Mouse (Mus musculus) midbrain, embryonic 15.5 days (tissue): Measurements from ENCODE around the gene Ntm. TPM values are rescaled to one million over a fixed set of nuclear protein-coding genes. Genes with fewer than 3 reads are reported as not detected.

Experiments used
- ATAC-seq: fragments of 200-750 bp; cut with Nextera tagmentation; replicated peaks from 2 replicates; pipeline ENCODE4 v1.8.0; 2017; ENCODE audit warnings: moderate TSS enrichment
- H3K27ac ChIP-seq: fragments of 300-500 bp; sonication (generic); 2 replicates; pipeline ENCODE4 v1.5.1; 2015; ENCODE audit warnings: mild to moderate bottlenecking, inconsistent platforms
- H3K27me3 ChIP-seq: fragments of 300-500 bp; sonication (generic); replicated peaks from 2 replicates; pipeline ENCODE4 v1.6.1; 2015; ENCODE audit warnings: inconsistent platforms
- H3K36me3 ChIP-seq: fragments of 300-500 bp; sonication (generic); replicated peaks from 2 replicates; pipeline ENCODE4 v1.6.1; 2015; ENCODE audit warnings: inconsistent platforms
- H3K4me1 ChIP-seq: fragments of 300-500 bp; sonication (generic); 2 replicates; pipeline ENCODE4 v1.6.1; 2015; ENCODE audit warnings: inconsistent platforms
- H3K4me2 ChIP-seq: fragments of 300-500 bp; sonication (generic); 2 replicates; pipeline ENCODE4 v1.6.1; 2015; ENCODE audit warnings: inconsistent platforms, mild to moderate bottlenecking, moderate library complexity
- H3K4me3 ChIP-seq: fragments of 300-500 bp; sonication (generic); 2 replicates; pipeline ENCODE4 v1.5.1; 2015; ENCODE audit warnings: mild to moderate bottlenecking, inconsistent platforms
- H3K9ac ChIP-seq: fragments of 300-500 bp; sonication (generic); 2 replicates; pipeline ENCODE4 v1.6.1; 2015; ENCODE audit warnings: mild to moderate bottlenecking, inconsistent platforms
- H3K9me3 ChIP-seq: fragments of 300-500 bp; sonication (generic); 2 replicates; pipeline ENCODE4 v1.6.1; 2016; ENCODE audit warnings: inconsistent platforms
- WGBS: fragments of 180-500 bp; shearing (Covaris S2); methylation state at CpG from one replicate; pipeline ENCODE4 v1.1.7; 2015; ENCODE audit warnings: mixed read lengths; 5-methylcytosine and 5-hydroxymethylcytosine counted together
- polyA plus RNA-seq: library from polyadenylated mRNA; unstranded; fragments of >200 nt; fragmentation: Nextera tagmentation; extraction: Ambion mirVana; gene quantifications from 2 replicates; pipeline ENCODE4 v1.2.1, GENCODE M21; 2015

Gene Ntm
- polyA plus RNA-seq, 1 experiment from 2014 or later, result 246 TPM

- peaks cover 25% of the 10 kb centered on the region for H3K4me1 ChIP-seq
- WGBS, result 9% methylated on average over 20 of the region's 20 CpGs
- peak overlapping the region; percentile 11 for H3K4me3 ChIP-seq
- peak overlapping the region; percentile 8; the same call in 1 of the 2 replicates for H3K9ac ChIP-seq
- H3K4me2 ChIP-seq, result peak overlapping the region; percentile 46
- H3K36me3 ChIP-seq, result no peaks in the 10 kb centered on the region
- no peaks in the 10 kb centered on the region for H3K27me3 ChIP-seq
- no peaks in the 10 kb centered on the region for H3K9me3 ChIP-seq
- peak overlapping the region; percentile 34 for H3K27ac ChIP-seq
- ATAC-seq, result no peak
Observed at GRCm38 (mm10) chr9:29943209-29944070, 19.5 kb downstream of the Ntm start.

DNA sequence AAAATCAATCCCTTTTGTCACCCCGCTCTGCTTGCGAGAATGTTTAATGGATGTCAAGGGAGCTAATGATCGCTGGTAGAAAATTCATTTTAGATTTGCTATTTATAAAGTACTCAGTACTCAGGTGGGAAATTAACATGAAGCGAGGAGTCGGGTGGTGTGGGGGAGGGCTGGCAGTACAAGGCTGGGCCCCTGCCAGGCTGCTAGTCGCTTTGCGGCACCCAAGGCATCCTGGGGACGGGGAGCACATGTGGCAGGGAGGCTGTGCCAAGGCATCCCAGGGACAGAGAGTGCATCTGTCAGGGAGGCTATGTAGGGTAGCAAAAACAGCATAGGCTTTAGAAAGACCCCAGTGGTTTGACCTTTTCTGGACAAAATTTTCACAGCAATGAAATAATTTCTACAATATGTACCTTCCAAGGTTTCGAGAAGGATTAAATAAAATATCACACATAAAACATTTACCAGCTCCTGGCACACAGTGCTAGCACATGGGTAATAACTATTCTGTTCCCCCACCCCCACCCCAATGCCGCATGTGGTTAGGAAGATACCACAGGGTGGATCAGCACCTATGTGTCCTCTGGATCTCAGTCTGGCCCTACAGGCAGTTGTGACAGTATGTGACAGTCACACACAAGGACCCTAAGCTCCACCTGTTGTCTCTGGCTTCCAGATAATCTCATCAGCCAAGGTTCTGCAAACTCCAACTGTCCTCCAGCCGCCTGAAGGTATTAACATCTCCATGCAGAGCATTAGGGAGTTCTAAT, 20.6 kb downstream of the Ntm start:
- Histone ChIP-seq H3K36me3 (no peaks in the 10 kb centered on the region), H3K4me3 (no peak overlapping the region), H3K27me3 (no peaks in the 10 kb centered on the region), H3K4me2 (no peak overlapping the region), H3K9ac (no peak overlapping the region), H3K27ac (no peak overlapping the region), H3K4me1 (peaks cover 29% of the 10 kb centered on the region), H3K9me3 (no peaks in the 10 kb centered on the region)
- 42% methylated on average over 11 of the region's 11 CpGs for WGBS
- ATAC-seq, result peak; percentile 32; the same call in 1 of the 2 replicates

- no peaks in the 10 kb centered on the region for H3K27me3 ChIP-seq
- H3K9me3 ChIP-seq, result no peaks in the 10 kb centered on the region
- ATAC-seq, result no peak
- H3K4me3 ChIP-seq, result no peak overlapping the region
- 0 out of 2 replicates have a peak overlapping the region, but pooled peaks have one; percentile 34 for H3K27ac ChIP-seq
- 39% methylated on average over 16 of the region's 16 CpGs for WGBS
- H3K9ac ChIP-seq, result no peak overlapping the region
- no peaks in the 10 kb centered on the region for H3K36me3 ChIP-seq
- no peak overlapping the region for H3K4me2 ChIP-seq
- H3K4me1 ChIP-seq, result peaks cover 29% of the 10 kb centered on the region
Observed at GRCm38 (mm10) chr9:29939517-29940034, 23.4 kb downstream of the Ntm start.

- Histone ChIP-seq H3K36me3 (no peaks in the 10 kb centered on the region), H3K9me3 (no peaks in the 10 kb centered on the region), H3K4me1 (peaks cover 7% of the 10 kb centered on the region), H3K4me3 (no peak overlapping the region), H3K9ac (no peak overlapping the region), H3K27me3 (no peaks in the 10 kb centered on the region), H3K27ac (no peak overlapping the region), H3K4me2 (no peak overlapping the region)
- ATAC-seq, result no peak
- WGBS, result 89% methylated on average over 4 of the region's 4 CpGs
Observed at GRCm38 (mm10) chr9:29928796-29929195, 34.1 kb downstream of the Ntm start.

- ATAC-seq, result no peak
- 76% methylated on average over 3 of the region's 3 CpGs for WGBS
Observed at GRCm38 (mm10) chr9:29925382-29925781, 37.6 kb downstream of the Ntm start.

GRCm38 (mm10) chr9:29898406-29899054, 64.4 kb downstream of the Ntm start:
- Histone ChIP-seq H3K36me3 (no peaks in the 10 kb centered on the region), H3K4me1 (peaks cover 15% of the 10 kb centered on the region), H3K27me3 (no peaks in the 10 kb centered on the region), H3K9ac (no peak overlapping the region), H3K27ac (peak overlapping the region; percentile 45; the same call in 1 of the 2 replicates), H3K4me2 (no peak overlapping the region), H3K4me3 (no peak overlapping the region), H3K9me3 (no peaks in the 10 kb centered on the region)
- no peak for ATAC-seq
- 64% methylated on average over 9 of the region's 9 CpGs for whole genome bisulfite sequencing

More at GRCm38 (mm10) chr9:29925382-29925781, 37.6 kb downstream of the Ntm start:
- Histone ChIP-seq H3K4me1 (peaks cover 23% of the 10 kb centered on the region), H3K27me3 (no peaks in the 10 kb centered on the region), H3K36me3 (no peaks in the 10 kb centered on the region), H3K9me3 (no peaks in the 10 kb centered on the region), H3K4me3 (no peak overlapping the region), H3K27ac (no peak overlapping the region), H3K4me2 (no peak overlapping the region), H3K9ac (no peak overlapping the region)

DNA sequence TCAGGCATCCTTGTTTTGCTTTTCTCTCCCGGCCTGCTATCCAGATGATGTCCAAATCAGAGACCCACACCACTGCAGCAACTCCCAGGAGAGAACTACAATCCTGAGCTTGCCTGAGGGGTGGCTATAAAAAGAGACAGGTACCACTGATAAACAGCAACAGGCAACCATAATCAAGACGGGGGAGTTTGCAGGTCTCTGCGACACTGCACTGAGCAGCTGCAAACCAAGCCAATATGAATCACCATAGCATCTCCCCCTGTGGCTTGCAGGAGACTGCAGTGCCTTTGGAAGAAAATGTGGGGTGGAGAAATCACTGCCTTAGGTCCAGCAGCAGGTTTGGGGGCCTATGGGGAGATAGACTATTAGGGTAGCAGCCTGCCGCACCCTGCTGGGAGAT, 65.5 kb downstream of the Ntm start:
- 0 out of 2 replicates have a peak, but pooled peaks have one; percentile 24 for ATAC-seq
- H3K27ac ChIP-seq, result no peak overlapping the region
- no peak overlapping the region for H3K9ac ChIP-seq
- H3K27me3 ChIP-seq, result no peaks in the 10 kb centered on the region
- H3K36me3 ChIP-seq, result no peaks in the 10 kb centered on the region
- H3K4me2 ChIP-seq, result no peak overlapping the region
- peaks cover 15% of the 10 kb centered on the region for H3K4me1 ChIP-seq
- H3K9me3 ChIP-seq, result no peaks in the 10 kb centered on the region
- 54% methylated on average over 4 of the region's 4 CpGs for WGBS
- H3K4me3 ChIP-seq, result no peak overlapping the region

GRCm38 (mm10) chr9:29892792-29893191, 70.1 kb downstream of the Ntm start:
- Histone ChIP-seq H3K36me3 (no peaks in the 10 kb centered on the region), H3K9ac (no peak overlapping the region), H3K4me1 (peaks cover 6% of the 10 kb centered on the region), H3K4me2 (no peak overlapping the region), H3K4me3 (no peak overlapping the region), H3K9me3 (no peaks in the 10 kb centered on the region), H3K27ac (no peak overlapping the region), H3K27me3 (no peaks in the 10 kb centered on the region)
- WGBS, result 76% methylated on average over 5 of the region's 5 CpGs
- ATAC-seq, result no peak

DNA sequence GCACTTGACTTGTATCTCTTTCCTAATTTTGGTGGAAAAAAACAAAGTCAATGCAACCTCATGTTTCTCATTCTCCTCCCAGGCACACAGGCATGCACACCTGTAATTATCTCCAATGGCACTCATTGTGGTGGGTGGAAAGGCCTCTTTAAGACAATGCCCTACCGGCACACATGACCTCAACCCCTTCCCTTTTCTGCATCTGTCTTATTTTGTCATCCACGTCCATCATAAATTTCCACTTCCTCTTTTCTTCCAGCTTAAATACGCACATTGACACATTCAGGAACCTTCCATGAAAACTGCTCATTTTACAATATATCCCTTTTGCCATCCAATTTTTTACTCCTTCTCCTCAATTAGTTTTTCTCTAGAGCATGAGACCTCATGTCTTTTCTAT, 74.2 kb downstream of the Ntm start:
- 91% methylated on average over 3 of the region's 3 CpGs for WGBS
- H3K27me3 ChIP-seq, result no peaks in the 10 kb centered on the region
- H3K4me2 ChIP-seq, result no peak overlapping the region
- no peak for ATAC-seq
- H3K36me3 ChIP-seq, result no peaks in the 10 kb centered on the region
- H3K27ac ChIP-seq, result no peak overlapping the region
- H3K9me3 ChIP-seq, result no peaks in the 10 kb centered on the region
- H3K4me1 ChIP-seq, result no peaks in the 10 kb centered on the region
- H3K9ac ChIP-seq, result no peak overlapping the region
- H3K4me3 ChIP-seq, result no peak overlapping the region

DNA sequence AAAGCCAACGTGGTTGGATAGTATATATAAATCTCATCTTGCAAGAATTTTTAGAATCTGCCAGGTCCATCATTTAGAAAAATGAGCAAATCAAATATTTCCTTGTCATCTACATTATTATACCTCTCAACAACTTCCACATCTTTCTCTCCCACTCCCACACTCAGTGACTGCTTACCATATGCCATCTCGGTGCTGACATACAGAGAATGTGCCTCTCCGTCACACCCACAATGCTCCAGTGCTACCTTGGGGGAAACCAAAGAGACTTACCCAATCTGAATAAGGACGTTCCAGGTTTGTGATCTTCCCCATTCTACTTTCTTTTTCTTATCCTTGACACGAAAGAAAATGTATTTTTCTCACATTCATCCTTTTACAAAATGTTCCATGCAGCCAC, 75.0 kb downstream of the Ntm start:
- no peak for ATAC-seq
- Histone ChIP-seq H3K9me3 (no peaks in the 10 kb centered on the region), H3K4me3 (no peak overlapping the region), H3K27me3 (no peaks in the 10 kb centered on the region), H3K9ac (no peak overlapping the region), H3K4me1 (no peaks in the 10 kb centered on the region), H3K4me2 (no peak overlapping the region), H3K27ac (no peak overlapping the region), H3K36me3 (no peaks in the 10 kb centered on the region)
- 83% methylated on average over 5 of the region's 5 CpGs for WGBS

DNA sequence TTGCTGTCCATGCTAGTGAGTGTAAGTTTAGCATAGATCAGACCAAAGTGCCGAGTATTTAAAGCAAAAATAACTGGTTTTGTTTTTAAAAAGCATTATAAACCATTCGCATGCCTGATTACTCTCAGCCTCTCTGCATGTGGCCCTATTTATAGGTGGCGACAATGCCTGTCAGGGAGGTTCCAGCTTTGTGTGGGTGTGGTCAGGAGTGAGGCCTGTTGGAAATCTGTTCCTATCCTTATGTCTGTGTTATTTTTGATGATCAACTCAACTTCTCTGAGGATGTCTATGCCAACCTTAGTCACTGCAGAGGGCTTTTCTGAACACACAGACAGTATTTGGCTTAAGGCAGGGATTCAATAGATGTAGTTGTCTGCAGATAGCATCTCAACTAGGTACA, 78.9 kb downstream of the Ntm start:
- WGBS, result 55% methylated on average over 3 of the region's 3 CpGs
- Histone ChIP-seq H3K9me3 (no peaks in the 10 kb centered on the region), H3K4me1 (no peaks in the 10 kb centered on the region), H3K9ac (no peak overlapping the region), H3K4me3 (no peak overlapping the region), H3K27ac (no peak overlapping the region), H3K4me2 (no peak overlapping the region), H3K27me3 (no peaks in the 10 kb centered on the region), H3K36me3 (no peaks in the 10 kb centered on the region)
- ATAC-seq, result no peak

- Histone ChIP-seq H3K36me3 (no peaks in the 10 kb centered on the region), H3K9ac (no peak overlapping the region), H3K27me3 (0 out of 2 replicates have a peak, but pooled peaks cover 5% of the 10 kb centered on the region), H3K4me3 (no peak overlapping the region), H3K4me1 (no peaks in the 10 kb centered on the region), H3K27ac (no peak overlapping the region), H3K4me2 (no peak overlapping the region), H3K9me3 (no peaks in the 10 kb centered on the region)
- no peak for ATAC-seq
- whole genome bisulfite sequencing, result 70% methylated on average over 5 of the region's 5 CpGs
Observed at GRCm38 (mm10) chr9:29881614-29882013, 81.3 kb downstream of the Ntm start.
